Mouse (Mus musculus): ENCODE measurements around the gene Zfp36l2.

Gene Zfp36l2

GRCm38 (mm10) chr17:84177481-84177880 is 10.3 kb downstream of the Zfp36l2 start:
- no peak for DNase-seq (ENCODE audit: low spot score in 2 of 2)

DNA sequence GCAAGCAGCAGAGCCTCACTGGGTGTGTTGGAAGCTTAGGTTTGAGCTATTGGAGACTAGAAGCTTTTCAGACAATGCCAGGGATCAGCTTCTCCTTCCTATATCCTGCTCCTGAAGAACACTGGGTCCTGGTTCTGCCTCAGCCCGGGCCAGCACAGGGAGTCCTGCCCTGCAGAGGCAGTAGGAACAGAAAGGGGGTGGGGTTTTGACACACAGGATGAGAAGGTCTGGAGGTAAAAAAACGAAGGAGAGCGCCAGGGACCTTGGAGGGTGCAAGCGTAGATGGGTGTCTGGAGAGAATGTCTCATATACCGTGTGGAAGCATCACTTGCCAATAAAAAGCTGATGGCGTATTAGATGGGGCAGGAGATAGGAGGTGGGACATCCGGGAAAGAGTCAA is 11.3 kb downstream of the Zfp36l2 start:
- DNase-seq (ENCODE audit: low spot score in 2 of 2), result no peak

GRCm38 (mm10) chr17:84175196-84175595 is 12.6 kb downstream of the Zfp36l2 start:
- DNase-seq (ENCODE audit: low spot score in 2 of 2), result no peak

DNA sequence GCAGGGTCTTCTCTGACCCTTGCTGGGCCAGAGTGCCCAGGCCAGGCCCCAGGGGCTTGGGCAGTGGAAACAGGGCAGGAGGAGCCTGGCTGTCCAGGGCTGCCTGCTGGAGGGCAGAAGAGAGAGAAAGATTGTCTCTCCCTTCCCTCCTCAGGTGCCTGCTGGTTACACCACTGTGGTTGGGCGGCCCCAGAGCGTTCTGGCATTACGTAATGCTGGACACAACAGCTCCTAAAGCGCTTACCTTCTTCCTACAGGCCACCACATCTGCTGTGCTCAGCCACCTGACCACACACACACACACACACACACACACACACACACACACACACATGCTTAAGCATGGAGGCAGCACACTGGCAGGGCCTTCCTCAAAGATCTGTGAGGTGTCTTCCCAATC is 20.4 kb downstream of the Zfp36l2 start:
- DNase-seq (ENCODE audit: low spot score in 2 of 2), result no peak

GRCm38 (mm10) chr17:84166135-84166860 is 21.4 kb downstream of the Zfp36l2 start:
- DNase-seq (ENCODE audit: low spot score in 2 of 2), result no peak

- DNase-seq (ENCODE audit: low spot score in 2 of 2), result no peak
Observed at GRCm38 (mm10) chr17:84165735-84166134, 22.0 kb downstream of the Zfp36l2 start.

DNA sequence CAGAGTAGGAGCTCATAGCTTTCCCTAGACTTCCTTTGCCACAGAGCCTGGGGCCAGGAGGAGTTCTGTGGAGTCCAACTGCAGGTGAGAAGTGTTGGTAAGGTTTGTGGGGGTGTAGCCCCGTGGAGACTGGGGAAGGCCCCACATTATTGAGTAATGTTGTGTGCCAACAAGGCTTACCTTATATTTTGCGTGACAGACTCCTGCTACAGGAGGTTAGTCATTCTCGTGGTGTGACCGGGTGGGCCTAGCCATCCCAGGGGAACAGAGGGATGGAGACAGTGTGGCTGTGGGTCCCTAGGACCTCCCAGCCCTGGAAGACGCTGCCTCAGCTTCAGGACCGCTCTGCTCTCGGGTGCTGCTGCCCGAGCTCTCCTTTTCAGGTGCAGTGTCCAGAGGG is 23.6 kb downstream of the Zfp36l2 start:
- DNase-seq (ENCODE audit: low spot score in 2 of 2), result no peak

DNA sequence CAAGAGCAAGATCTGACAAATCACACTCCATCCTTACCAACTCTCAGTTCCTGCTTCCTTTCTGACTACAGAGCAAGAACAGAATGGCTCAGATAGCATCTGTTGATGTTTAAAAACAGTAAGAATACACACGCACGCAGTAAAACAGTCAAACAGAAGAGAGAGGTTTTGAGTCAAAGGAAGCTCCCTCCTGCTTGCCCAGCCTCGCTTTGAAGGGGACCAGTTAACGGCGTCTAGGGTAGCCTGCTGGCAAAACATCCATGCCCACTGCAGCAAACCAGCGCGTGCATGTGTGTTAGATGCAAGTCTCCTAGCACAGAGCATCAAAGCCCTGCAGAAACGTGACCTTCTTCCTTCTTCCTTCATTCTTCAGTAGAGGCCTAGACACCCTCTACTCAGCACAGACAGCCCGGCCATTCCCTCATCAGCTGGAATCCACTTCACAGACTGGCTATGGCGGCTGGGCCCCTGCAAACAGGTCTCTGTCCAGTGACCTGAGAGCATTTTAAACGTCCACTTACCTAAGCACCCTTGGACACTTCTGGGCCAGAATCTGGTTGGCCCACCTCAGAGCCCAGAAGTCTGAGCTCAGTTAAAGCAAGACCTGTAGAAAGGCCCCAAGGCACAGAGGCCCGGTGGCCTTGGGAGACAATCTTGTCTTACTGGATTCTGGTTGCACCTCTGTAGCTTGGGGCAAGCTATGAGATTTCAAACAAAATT is 24.5 kb downstream of the Zfp36l2 start:
- no peak for DNase-seq (ENCODE audit: low spot score in 2 of 2)

GRCm38 (mm10) chr17:84162211-84162760 is 25.5 kb downstream of the Zfp36l2 start:
- no peak for DNase-seq (ENCODE audit: low spot score in 2 of 2)

- no peak for DNase-seq (ENCODE audit: low spot score in 2 of 2)
Observed at GRCm38 (mm10) chr17:84161231-84161854, 26.4 kb downstream of the Zfp36l2 start.

GRCm38 (mm10) chr17:84158891-84159290 is 28.9 kb downstream of the Zfp36l2 start:
- DNase-seq (ENCODE audit: low spot score in 2 of 2), result no peak

GRCm38 (mm10) chr17:84158461-84158795 is 29.3 kb downstream of the Zfp36l2 start:
- DNase-seq (ENCODE audit: low spot score in 2 of 2), result no peak

GRCm38 (mm10) chr17:84157743-84158460 is 29.8 kb downstream of the Zfp36l2 start:
- no peak for DNase-seq (ENCODE audit: low spot score in 2 of 2)

- no peak for DNase-seq (ENCODE audit: low spot score in 2 of 2)
Observed at GRCm38 (mm10) chr17:84156748-84157742, 30.7 kb downstream of the Zfp36l2 start.

DNA sequence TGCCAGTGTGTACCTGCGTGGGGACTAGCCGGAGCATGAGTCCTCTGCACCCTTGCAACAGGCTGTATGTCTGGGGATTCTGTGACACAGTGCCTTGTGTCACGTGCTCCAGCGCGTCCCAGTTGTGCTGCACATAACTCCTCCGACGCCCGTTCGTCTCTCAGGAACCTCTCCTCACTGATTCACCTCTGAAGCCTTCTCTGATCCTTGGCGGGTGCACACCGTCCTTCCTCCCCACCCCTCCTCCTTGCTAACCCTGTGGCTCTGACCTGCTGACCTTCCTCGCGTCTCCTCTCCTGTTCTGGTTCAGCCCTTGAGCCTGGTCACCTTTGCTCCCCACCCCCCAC is 31.5 kb downstream of the Zfp36l2 start:
- no peak for DNase-seq (ENCODE audit: low spot score in 2 of 2)

- DNase-seq (ENCODE audit: low spot score in 2 of 2), result no peak
Observed at GRCm38 (mm10) chr17:84155516-84156226, 32.1 kb downstream of the Zfp36l2 start.

- no peak for DNase-seq (ENCODE audit: low spot score in 2 of 2)
Observed at GRCm38 (mm10) chr17:84155029-84155338, 32.8 kb downstream of the Zfp36l2 start.

DNA sequence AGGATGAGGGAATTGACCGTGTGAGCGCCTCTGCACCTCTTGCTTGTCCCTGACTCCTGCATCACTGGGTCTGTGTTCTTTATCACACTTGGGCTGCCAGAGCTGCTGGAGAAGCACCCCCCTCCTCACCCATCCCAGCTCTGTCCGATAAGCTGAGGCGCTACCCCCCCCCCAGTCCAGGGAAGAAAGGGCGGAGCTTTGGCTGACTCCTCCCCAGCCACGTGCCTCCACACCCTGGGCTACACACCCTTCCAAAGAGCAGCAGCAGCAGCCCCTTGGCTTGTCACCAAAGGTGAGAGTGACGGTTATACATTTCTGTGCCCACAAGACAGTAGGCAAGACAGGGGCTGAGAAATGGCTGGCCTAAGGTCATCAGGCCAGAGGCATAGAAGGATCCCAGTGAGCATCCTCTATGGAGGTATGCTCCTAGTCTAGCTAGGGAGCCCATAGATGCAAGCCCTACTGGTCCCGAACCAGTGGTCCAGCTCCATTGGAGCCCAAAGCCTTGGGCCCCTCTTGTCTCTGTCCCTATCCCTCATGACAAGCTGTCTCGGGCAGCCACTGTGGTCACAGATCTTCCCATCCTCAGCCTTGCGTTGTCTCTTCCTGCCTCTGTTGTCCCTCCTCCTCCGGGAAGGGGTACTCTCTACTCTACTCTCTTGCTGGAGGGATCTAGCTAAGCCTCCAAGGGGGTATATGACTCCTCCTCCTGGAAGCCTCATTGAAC is 33.3 kb downstream of the Zfp36l2 start:
- DNase-seq (ENCODE audit: low spot score in 2 of 2), result no peak

DNA sequence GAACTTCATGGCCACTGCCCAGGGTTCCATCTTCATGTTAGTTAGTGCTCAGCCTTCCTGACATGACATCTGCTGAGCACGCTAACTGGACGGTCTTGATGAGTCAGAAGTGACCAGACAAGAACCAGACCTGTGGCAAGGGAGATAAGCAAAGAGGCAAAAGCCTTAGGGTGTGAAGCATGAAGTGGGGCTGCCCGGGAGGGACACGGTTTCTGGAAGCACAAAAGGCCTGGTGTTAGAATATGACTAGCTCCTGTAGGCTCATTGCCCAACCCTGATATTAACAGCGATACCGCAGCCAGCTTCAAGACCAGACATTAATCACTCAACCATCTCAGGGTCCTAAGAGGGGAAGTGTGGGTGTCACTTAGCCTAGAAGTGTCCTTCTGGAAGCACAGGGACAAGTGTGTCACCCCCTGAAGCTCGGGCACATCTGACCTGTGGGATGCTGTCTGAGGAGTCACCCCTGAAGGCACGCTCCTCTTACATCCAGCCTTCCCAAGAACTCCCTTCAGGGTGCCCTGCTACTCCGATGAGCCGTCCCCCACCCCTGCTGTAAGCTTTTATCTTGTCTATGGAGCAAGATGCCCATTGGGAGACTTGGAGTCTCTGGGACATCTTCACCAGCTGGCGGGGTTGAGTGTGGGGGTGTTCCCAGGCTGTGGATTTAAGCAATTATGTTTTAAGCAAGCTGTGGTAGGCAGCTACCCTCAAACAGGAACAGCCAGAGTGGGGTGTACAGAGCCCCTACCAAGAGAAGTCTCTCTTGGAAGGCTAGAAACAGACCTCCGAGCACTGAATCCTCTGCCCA is 34.6 kb downstream of the Zfp36l2 start:
- DNase-seq (ENCODE audit: low spot score in 2 of 2), result no peak
